Mouse (Mus musculus): ENCODE results near the gene Thsd7b. TPM values are rescaled to one million over a fixed set of nuclear protein-coding genes. Genes with fewer than 3 reads are reported as not detected.
"Not testable (repeated sequence)": the region's sequence is repeated elsewhere in the genome, so short reads cannot be mapped to it uniquely, and the experiment has no call there.

The Thsd7b gene
- total RNA-seq, 1 experiment, result 0.18 TPM

DNA sequence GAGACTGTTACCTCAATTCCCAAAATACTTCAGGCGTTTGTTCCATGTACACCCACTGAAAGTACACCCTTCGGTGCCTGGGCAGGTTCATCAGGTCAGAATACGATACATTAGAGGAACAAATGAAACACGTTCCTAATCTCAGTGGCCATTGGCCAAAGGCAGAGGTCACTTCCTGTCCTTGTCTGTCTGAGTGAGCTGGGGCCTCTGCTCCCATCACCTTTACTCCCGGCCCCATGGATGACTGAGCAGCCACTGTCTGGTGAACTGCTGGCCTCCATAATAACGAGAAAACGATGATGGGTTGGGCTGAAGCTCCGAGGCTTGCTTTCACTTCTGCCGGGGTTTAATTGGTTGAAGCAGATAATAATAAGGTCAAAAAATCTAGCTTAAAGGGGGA lies 670.0 kb downstream of the Thsd7b start:
- no peaks in the 10 kb centered on the region for H3K4me1 ChIP-seq (ENCODE audit: control insufficient read depth in 2 of 2, insufficient read depth in 2 of 2, low read length in 2 of 2, poor library complexity in 1 of 2)
- H3K4me3 ChIP-seq (ENCODE audit: insufficient read depth in 1 of 2, low read depth in 1 of 2, low read length in 2 of 2, poor library complexity in 1 of 2, severe bottlenecking in 1 of 2), result no peak overlapping the region
- in situ Hi-C loops (cut with MboI; ENCODE audit: low sequenced_read_pairs in 2 of 2, unreplicated experiment in 2 of 2), result no loop called here
- no peak for DNase-seq (ENCODE audit: low read depth, low spot score)
- no peak overlapping the region for H3K27ac ChIP-seq (ENCODE audit: insufficient read depth, low read depth, low read length, poor library complexity, severe bottlenecking)
- no peak overlapping the region for H3K9ac ChIP-seq (ENCODE audit: insufficient read depth, low read depth, low read length, poor library complexity, severe bottlenecking)
- TF ChIP-seq ZC3H11A (IDR thresholded peaks at IDR 0.05; ENCODE audit: borderline replicate concordance, low read depth, low read length) (no peak), MAFK (IDR thresholded peaks at IDR 0.05; ENCODE audit: insufficient read depth, low read depth, low read length) (no peak), CHD2 (IDR thresholded peaks at IDR 0.05; ENCODE audit: low read depth, low read length) (no peak), ZNF384 (IDR thresholded peaks at IDR 0.05; ENCODE audit: low read depth, low read length) (no peak), HCFC1 (IDR thresholded peaks at IDR 0.05; ENCODE audit: borderline replicate concordance, insufficient read depth, low read length) (no peak)
- no peaks in the 10 kb centered on the region for H3K9me3 ChIP-seq (ENCODE audit: control insufficient read depth, insufficient read depth, low read depth, low read length)
- no peaks in the 10 kb centered on the region for H3K36me3 ChIP-seq (ENCODE audit: control insufficient read depth, insufficient read depth, low read length, poor library complexity, severe bottlenecking)

- no peak for TF ChIP-seq CHD2 (IDR thresholded peaks at IDR 0.05; ENCODE audit: low read depth, low read length)
- TF ChIP-seq HCFC1 (IDR thresholded peaks at IDR 0.05; ENCODE audit: borderline replicate concordance, insufficient read depth, low read length), result no peak
- TF ChIP-seq ZNF384 (IDR thresholded peaks at IDR 0.05; ENCODE audit: low read depth, low read length), result no peak
- no peak for TF ChIP-seq ZC3H11A (IDR thresholded peaks at IDR 0.05; ENCODE audit: borderline replicate concordance, low read depth, low read length)
- TF ChIP-seq MAFK (IDR thresholded peaks at IDR 0.05; ENCODE audit: insufficient read depth, low read depth, low read length), result no peak
- H3K4me1 ChIP-seq (ENCODE audit: control insufficient read depth in 2 of 2, insufficient read depth in 2 of 2, low read length in 2 of 2, poor library complexity in 1 of 2), result no peaks in the 10 kb centered on the region
- no peak for DNase-seq (ENCODE audit: low read depth, low spot score)
- no peaks in the 10 kb centered on the region for H3K36me3 ChIP-seq (ENCODE audit: control insufficient read depth, insufficient read depth, low read length, poor library complexity, severe bottlenecking)
- H3K4me3 ChIP-seq (ENCODE audit: insufficient read depth in 1 of 2, low read depth in 1 of 2, low read length in 2 of 2, poor library complexity in 1 of 2, severe bottlenecking in 1 of 2), result no peak overlapping the region
- no peak overlapping the region for H3K9ac ChIP-seq (ENCODE audit: insufficient read depth, low read depth, low read length, poor library complexity, severe bottlenecking)
- in situ Hi-C loops (cut with MboI; ENCODE audit: low sequenced_read_pairs in 2 of 2, unreplicated experiment in 2 of 2), result no loop called here
- H3K9me3 ChIP-seq (ENCODE audit: control insufficient read depth, insufficient read depth, low read depth, low read length), result no peaks in the 10 kb centered on the region
- H3K27ac ChIP-seq (ENCODE audit: insufficient read depth, low read depth, low read length, poor library complexity, severe bottlenecking), result no peak overlapping the region
Measured at GRCm38 (mm10) chr1:129947026-129947425, 673.9 kb downstream of the Thsd7b start.

DNA sequence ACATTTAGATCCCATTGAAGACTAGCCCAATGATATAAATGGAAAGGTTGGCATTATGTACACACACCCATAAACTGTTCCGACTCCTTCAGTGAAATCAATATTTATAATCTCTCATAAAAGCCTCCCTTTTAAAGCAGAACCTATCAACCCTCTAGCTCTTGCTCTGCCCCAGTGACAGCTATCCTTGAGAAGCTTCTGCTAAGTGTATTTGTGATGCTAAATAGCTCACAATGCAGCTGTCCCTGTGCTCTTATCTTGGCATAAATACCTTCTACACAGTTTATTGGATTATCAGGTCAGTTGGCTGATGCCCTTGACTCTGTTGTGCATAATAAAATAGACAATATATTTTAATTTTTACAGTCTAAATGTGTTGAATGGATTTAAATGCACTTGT lies 682.4 kb downstream of the Thsd7b start:
- in situ Hi-C loops (cut with MboI; ENCODE audit: low sequenced_read_pairs in 2 of 2, unreplicated experiment in 2 of 2), result no loop called here
- Histone ChIP-seq H3K9ac (ENCODE audit: insufficient read depth, low read depth, low read length, poor library complexity, severe bottlenecking) (no peak overlapping the region), H3K27ac (ENCODE audit: insufficient read depth, low read depth, low read length, poor library complexity, severe bottlenecking) (no peak overlapping the region), H3K4me3 (ENCODE audit: insufficient read depth in 1 of 2, low read depth in 1 of 2, low read length in 2 of 2, poor library complexity in 1 of 2, severe bottlenecking in 1 of 2) (no peak overlapping the region), H3K36me3 (ENCODE audit: control insufficient read depth, insufficient read depth, low read length, poor library complexity, severe bottlenecking) (no peaks in the 10 kb centered on the region), H3K4me1 (ENCODE audit: control insufficient read depth in 2 of 2, insufficient read depth in 2 of 2, low read length in 2 of 2, poor library complexity in 1 of 2) (no peaks in the 10 kb centered on the region), H3K9me3 (ENCODE audit: control insufficient read depth, insufficient read depth, low read depth, low read length) (no peaks in the 10 kb centered on the region)
- no peak for DNase-seq (ENCODE audit: low read depth, low spot score)
- TF ChIP-seq HCFC1 (IDR thresholded peaks at IDR 0.05; ENCODE audit: borderline replicate concordance, insufficient read depth, low read length) (no peak), ZNF384 (IDR thresholded peaks at IDR 0.05; ENCODE audit: low read depth, low read length) (no peak), CHD2 (IDR thresholded peaks at IDR 0.05; ENCODE audit: low read depth, low read length) (no peak), ZC3H11A (IDR thresholded peaks at IDR 0.05; ENCODE audit: borderline replicate concordance, low read depth, low read length) (no peak), MAFK (IDR thresholded peaks at IDR 0.05; ENCODE audit: insufficient read depth, low read depth, low read length) (no peak)

- no peak for TF ChIP-seq CHD2 (IDR thresholded peaks at IDR 0.05; ENCODE audit: low read depth, low read length)
- TF ChIP-seq HCFC1 (IDR thresholded peaks at IDR 0.05; ENCODE audit: borderline replicate concordance, insufficient read depth, low read length), result no peak
- no peak for TF ChIP-seq MAFK (IDR thresholded peaks at IDR 0.05; ENCODE audit: insufficient read depth, low read depth, low read length)
- no peak for TF ChIP-seq ZC3H11A (IDR thresholded peaks at IDR 0.05; ENCODE audit: borderline replicate concordance, low read depth, low read length)
- no peak for TF ChIP-seq ZNF384 (IDR thresholded peaks at IDR 0.05; ENCODE audit: low read depth, low read length)
- Histone ChIP-seq H3K9ac (ENCODE audit: insufficient read depth, low read depth, low read length, poor library complexity, severe bottlenecking) (no peak overlapping the region), H3K4me3 (ENCODE audit: insufficient read depth in 1 of 2, low read depth in 1 of 2, low read length in 2 of 2, poor library complexity in 1 of 2, severe bottlenecking in 1 of 2) (no peak overlapping the region), H3K27ac (ENCODE audit: insufficient read depth, low read depth, low read length, poor library complexity, severe bottlenecking) (no peak overlapping the region), H3K4me1 (ENCODE audit: control insufficient read depth in 2 of 2, insufficient read depth in 2 of 2, low read length in 2 of 2, poor library complexity in 1 of 2) (no peaks in the 10 kb centered on the region), H3K36me3 (ENCODE audit: control insufficient read depth, insufficient read depth, low read length, poor library complexity, severe bottlenecking) (no peaks in the 10 kb centered on the region), H3K9me3 (ENCODE audit: control insufficient read depth, insufficient read depth, low read depth, low read length) (no peaks in the 10 kb centered on the region)
- no peak for DNase-seq (ENCODE audit: low read depth, low spot score)
- in situ Hi-C loops (cut with MboI; ENCODE audit: low sequenced_read_pairs in 2 of 2, unreplicated experiment in 2 of 2), result no loop called here
Measured at GRCm38 (mm10) chr1:129956625-129957024, 683.5 kb downstream of the Thsd7b start.

- in situ Hi-C loops (cut with MboI; ENCODE audit: low sequenced_read_pairs in 2 of 2, unreplicated experiment in 2 of 2); H3K9me3 ChIP-seq (ENCODE audit: control insufficient read depth, insufficient read depth, low read depth, low read length): not testable (repeated sequence)
Measured at GRCm38 (mm10) chr1:129959352-129959751, 686.2 kb downstream of the Thsd7b start.

More at GRCm38 (mm10) chr1:129959352-129959751, 686.2 kb downstream of the Thsd7b start:
- H3K36me3 ChIP-seq (ENCODE audit: control insufficient read depth, insufficient read depth, low read length, poor library complexity, severe bottlenecking); DNase-seq (ENCODE audit: low read depth, low spot score); H3K27ac ChIP-seq (ENCODE audit: insufficient read depth, low read depth, low read length, poor library complexity, severe bottlenecking); H3K9ac ChIP-seq (ENCODE audit: insufficient read depth, low read depth, low read length, poor library complexity, severe bottlenecking); H3K4me3 ChIP-seq (ENCODE audit: insufficient read depth in 1 of 2, low read depth in 1 of 2, low read length in 2 of 2, poor library complexity in 1 of 2, severe bottlenecking in 1 of 2); H3K4me1 ChIP-seq (ENCODE audit: control insufficient read depth in 2 of 2, insufficient read depth in 2 of 2, low read length in 2 of 2, poor library complexity in 1 of 2): not testable (repeated sequence)

Measured in ES-E14 (cell line).